Mouse (Mus musculus) cortical plate, adult 2 months (tissue): ENCODE results near the gene Spock2. TPM values are rescaled to one million over a fixed set of nuclear protein-coding genes. Genes with fewer than 3 reads are reported as not detected.

ENCODE experiments used
- H3K27ac ChIP-seq: fragments of 200-500 bp; 2 replicates; pipeline ENCODE4 v1.5.1; 2012; ENCODE audit warnings: low read length, control low read depth, inconsistent platforms; ENCODE audit not compliant: insufficient read depth
- H3K4me1 ChIP-seq: fragments of 200-500 bp; 2 replicates; pipeline ENCODE4 v1.6.1; 2011; ENCODE audit warnings: low read length; ENCODE audit not compliant: control insufficient read depth, insufficient read depth
- H3K4me3 ChIP-seq: fragments of 200-500 bp; 2 replicates; pipeline ENCODE4 v1.5.1; 2011; ENCODE audit warnings: mild to moderate bottlenecking, low read length, control low read depth; ENCODE audit not compliant: insufficient read depth
- CTCF ChIP-seq: fragments of 200-500 bp; IDR thresholded peaks from 2 replicates; pipeline ENCODE4 v1.5.1; 2011; ENCODE audit warnings: mild to moderate bottlenecking, control low read depth, low read length; ENCODE audit not compliant: insufficient read depth; ENCODE audit errors: extremely low read depth
- POLR2A ChIP-seq: fragments of 200-500 bp; IDR thresholded peaks from 2 replicates; pipeline ENCODE4 v1.6.1; 2011; ENCODE audit warnings: mild to moderate bottlenecking, low read length, control low read depth; ENCODE audit not compliant: insufficient read depth; ENCODE audit errors: extremely low read depth
- polyA plus RNA-seq: library from polyadenylated mRNA; depleted of rRNA; stranded (reverse); fragments of >200 nt; gene quantifications from 2 replicates; pipeline ENCODE4 v1.2.3, GENCODE M21; 2012; rRNA removed

The Spock2 gene
- polyA plus RNA-seq: 382 and 387 TPM in 2 replicates

DNA sequence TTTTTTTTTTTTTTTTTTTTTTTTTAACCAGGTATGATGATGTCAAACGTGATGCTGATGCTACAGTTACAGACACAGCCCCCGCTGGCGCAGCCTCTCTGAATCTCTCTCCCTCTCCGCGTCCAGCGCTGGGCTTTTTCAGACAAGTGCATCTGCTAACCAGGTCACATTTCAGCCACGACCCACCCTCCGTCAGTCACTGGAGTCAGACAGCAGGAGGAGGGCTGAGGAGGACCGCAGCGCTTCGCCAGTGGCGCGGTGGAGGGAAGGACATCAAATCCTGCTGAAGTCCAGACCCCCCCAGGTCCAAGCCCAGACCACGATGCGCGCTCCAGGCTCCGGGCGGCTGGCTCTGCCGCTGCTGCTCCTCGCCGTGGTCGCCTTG, at the start of gene Spock2:
Gene Spock2, plus strand, starts transcription at position 74 of the 385 bp plus-strand sequence.
- no peak for TF ChIP-seq CTCF
- TF ChIP-seq POLR2A: peak; percentile 95
- H3K4me1 ChIP-seq: peaks cover 8% of the 10 kb centered on the region
- peak within 1 kb of the TSS; percentile 78 for H3K27ac ChIP-seq
- peak within 1 kb of the TSS; percentile 64 for H3K4me3 ChIP-seq

DNA sequence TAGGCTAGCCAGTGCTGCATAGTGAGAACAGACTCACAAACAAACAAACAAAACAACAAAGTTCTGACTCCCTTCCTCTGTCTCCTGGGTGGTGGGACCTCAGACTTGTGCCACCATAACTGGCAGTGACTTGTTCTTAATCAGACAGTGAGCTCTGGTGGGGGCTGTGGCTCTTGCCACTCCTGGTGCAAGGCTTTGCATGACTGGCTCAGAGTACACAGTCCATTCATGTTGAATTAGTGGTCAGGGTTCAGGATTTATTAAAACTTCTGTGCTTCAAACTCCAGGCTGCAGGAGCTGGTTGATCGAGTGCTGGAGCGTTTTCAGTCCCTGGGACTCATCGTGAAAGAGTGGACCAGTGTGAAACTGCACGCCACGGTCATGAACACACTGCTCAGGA, 43.8 kb upstream of the Spock2 start:
- Histone ChIP-seq H3K4me1 (no peaks in the 10 kb centered on the region), H3K4me3 (no peak overlapping the region), H3K27ac (no peak overlapping the region)
- TF ChIP-seq POLR2A (no peak), CTCF (no peak)

DNA sequence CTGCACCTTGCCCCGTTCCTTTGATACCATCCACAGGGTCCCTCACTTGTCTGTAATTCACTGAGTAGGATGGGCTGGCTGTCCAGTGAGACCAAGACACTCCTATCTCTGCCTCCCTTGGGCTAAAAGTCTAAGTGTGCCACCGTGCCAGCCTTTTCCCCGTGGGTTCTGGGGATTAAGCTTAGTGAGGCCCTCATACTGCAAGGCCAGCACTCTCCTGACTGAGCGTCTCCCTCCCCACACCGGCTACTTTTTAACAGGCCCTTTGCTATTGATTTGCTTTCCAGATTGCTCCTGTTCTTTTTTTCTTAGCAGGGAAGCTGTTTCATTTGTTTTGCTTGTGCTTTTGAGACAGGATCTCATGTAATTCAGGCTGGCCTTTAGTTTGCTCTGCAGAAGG, 43.1 kb upstream of the Spock2 start:
- Histone ChIP-seq H3K4me3 (no peak overlapping the region), H3K4me1 (no peaks in the 10 kb centered on the region), H3K27ac (no peak overlapping the region)
- no peak for TF ChIP-seq POLR2A
- TF ChIP-seq CTCF: no peak

DNA sequence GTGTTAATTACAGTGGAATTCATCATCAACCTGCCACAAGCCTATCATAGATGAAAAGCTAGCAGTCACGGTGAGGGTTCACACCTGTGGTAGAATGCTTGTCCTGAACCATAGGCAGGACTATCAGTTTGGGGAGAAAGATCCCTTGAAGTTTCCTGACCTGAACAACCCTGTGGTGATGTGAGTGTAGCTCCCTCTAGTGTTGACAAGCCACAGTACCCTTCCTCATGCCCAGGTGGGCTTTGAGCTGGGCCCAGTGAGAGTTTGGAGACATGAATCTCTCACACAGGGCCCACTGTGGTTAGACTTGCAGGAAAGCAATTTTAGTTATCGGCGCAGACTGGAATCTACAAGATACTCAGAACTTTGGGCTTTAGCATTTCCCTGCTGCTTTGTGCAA, 39.5 kb upstream of the Spock2 start:
- Histone ChIP-seq H3K4me3 (no peak overlapping the region), H3K4me1 (no peaks in the 10 kb centered on the region), H3K27ac (no peak overlapping the region)
- TF ChIP-seq POLR2A: no peak
- TF ChIP-seq CTCF: peak; percentile 81

DNA sequence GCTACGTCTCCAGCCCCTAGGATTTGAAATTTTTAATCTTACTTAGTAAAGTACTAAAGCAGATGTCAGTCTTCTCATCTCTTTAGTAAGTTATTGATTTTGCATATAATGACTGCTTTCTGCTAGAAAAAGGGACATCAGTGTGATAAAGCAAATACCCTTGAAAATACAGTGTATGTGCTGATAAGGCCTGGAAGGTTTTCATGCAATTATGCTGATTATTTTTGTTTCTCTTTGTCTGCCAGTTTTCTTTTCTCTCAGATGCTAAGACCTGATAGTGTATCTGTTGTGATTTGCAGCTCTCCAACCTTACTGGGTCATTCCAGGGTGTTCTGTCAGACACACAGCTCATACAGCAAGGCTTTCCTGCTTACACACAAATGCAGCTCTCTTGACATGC, 30.9 kb upstream of the Spock2 start:
- H3K4me1 ChIP-seq: peaks cover 3% of the 10 kb centered on the region; the same call in 1 of the 2 replicates
- H3K27ac ChIP-seq: no peak overlapping the region
- H3K4me3 ChIP-seq: no peak overlapping the region
- TF ChIP-seq CTCF: no peak
- TF ChIP-seq POLR2A: no peak

DNA sequence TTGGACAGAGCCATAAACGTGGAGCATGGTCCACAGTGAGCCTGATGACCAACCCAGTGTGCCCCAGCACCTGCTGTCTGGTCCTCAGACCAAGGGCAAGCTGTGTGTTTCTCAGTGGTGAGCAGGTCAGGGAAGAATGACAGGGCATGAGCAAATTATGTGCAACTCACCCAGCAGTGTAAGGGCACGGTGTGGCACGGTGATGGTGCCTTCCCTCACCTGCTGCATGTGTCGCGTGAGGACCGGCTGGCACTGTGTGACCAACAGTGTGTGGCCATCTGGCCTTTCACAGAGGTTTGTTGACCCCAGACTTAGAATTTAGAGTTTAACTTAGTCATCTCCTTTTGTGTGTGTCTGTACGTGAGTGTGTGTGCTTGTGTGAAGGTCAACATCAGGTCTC, 28.8 kb upstream of the Spock2 start:
- no peak overlapping the region for H3K4me3 ChIP-seq
- peaks cover 3% of the 10 kb centered on the region for H3K4me1 ChIP-seq
- TF ChIP-seq CTCF: no peak
- TF ChIP-seq POLR2A: no peak
- no peak overlapping the region for H3K27ac ChIP-seq

DNA sequence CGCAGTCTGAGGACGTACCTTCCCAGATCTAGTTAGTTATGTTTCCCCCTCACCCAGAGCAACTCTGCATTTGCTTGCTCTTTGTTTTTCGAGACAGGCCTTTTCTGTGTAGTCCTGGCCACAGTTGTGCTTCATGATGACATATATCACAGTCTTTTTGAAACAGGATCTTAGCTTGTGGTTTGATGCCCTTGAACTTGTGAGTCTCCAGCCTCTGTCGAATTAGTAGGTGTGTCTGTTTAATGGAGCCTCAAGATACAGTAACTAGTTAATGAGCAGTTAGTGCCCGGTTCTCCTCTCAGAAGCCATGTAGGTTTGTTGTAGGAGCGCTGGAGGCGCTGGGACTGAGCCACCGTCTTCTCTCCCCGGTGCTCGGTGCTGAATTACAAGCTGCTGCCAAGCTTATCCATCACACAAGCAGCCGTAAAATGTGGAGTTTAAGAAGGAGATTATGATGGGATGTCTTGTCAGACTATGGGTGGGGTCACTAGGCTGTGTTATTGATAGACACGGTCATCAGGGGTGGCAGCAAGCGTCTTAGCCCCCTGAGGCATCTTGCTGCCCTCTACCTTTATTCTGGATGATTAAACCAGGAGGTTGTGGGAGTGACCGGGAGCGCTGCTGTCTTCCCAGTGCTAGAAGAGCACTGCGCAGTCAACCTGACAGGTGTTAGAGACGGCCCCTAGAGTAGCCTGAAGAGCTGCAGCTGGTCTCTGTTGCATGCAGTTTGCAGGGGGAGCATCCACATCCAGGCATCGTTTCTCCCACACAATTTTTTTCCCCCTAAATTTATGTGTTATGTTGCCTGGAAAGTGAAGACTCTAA, 28.1 kb upstream of the Spock2 start:
- no peak overlapping the region for H3K27ac ChIP-seq
- TF ChIP-seq CTCF (no peak), POLR2A (no peak)
- H3K4me3 ChIP-seq: no peak overlapping the region
- H3K4me1 ChIP-seq: peaks cover 3% of the 10 kb centered on the region

DNA sequence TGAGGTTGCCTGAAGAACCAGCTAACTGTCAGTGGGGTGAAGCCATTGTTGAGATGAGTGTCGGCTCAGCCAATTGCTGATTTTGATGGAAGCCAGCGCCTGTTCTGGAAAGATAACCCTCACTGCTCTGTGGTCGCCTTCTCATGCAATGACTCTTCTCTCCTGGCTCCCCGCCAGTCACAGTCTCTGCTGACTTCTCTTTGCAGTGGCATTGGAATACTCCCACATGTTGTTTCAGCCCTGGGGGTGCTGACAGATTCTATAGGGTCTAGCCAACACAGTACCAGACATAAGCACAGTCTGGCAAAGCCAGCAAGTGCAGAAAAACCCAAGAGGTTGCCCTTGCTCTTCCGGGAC, 27.5 kb upstream of the Spock2 start:
- TF ChIP-seq POLR2A (no peak), CTCF (no peak)
- no peak overlapping the region for H3K4me3 ChIP-seq
- H3K4me1 ChIP-seq: peaks cover 3% of the 10 kb centered on the region
- H3K27ac ChIP-seq: no peak overlapping the region

DNA sequence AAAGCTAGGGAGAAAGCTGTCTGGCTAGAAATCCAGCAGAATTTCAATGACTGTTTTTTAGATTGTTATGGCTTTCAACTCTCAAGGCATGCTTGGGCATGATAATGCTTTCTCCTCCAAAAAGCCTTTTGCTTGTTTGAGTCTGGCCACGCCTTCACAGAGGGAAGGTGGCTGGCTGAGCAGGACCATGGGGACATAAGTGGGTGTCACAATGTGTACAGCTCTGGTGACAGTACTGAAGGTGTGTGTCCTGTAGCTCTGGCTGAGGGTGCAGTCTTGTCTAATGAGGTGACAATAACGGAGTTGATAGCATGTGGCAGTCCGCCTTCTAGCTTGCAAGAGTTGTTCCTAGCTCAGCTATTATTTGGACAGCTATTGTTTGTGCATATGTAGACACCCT, 25.8 kb upstream of the Spock2 start:
- no peak overlapping the region for H3K27ac ChIP-seq
- no peak for TF ChIP-seq POLR2A
- no peak for TF ChIP-seq CTCF
- no peak overlapping the region for H3K4me3 ChIP-seq
- peaks cover 3% of the 10 kb centered on the region for H3K4me1 ChIP-seq

DNA sequence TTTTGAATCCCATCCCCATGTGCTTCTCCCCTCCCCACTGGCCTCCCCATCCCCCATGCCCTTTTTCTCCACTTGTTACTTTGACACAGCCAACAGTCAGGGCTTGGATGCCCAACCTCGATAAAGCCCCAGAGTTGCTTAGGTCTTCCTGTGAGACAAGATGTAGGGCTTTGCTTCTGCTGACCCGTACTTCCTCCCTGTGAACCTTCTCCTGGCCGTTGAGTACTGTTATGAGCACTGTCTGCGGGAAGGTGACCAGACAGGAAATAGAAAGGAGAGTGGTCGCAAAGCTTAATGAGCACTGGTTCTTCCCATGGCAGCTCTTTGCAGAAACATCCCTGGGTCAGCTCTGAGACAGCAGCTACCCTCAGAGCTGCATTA, 25.4 kb upstream of the Spock2 start:
- H3K4me1 ChIP-seq: peaks cover 3% of the 10 kb centered on the region
- H3K4me3 ChIP-seq: no peak overlapping the region
- peak overlapping the region; percentile 1; the same call in 1 of the 2 replicates for H3K27ac ChIP-seq
- no peak for TF ChIP-seq CTCF
- no peak for TF ChIP-seq POLR2A
